Mouse (Mus musculus): ENCODE measurements at regions not wholly inside any gene's neighbourhood (a gene's known extent, or its start where the extent isn't known, plus 50 kb on each side); places are given as distances from the start of the nearest gene placed in this dataset.

DNA sequence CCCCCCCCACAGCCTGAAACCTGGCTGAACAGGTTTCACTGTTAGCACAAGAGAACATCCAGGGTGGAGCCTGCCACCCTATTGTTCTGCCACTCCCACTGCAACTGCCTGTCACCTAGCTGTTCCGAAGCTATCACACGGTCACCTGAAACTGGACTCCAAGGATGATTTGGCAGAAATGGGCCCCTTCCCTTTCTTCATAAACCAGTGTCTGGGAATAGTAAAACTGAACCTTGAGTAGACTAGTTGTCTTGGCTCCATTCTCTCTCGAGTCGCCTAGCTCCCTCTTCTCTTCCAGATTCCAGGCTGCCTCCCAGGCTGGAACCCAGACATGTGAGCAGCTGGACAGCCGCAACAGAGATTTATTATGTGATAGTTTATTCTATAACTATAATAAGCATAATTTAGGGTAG lies 282.9 kb upstream of the Dab2 start:
- 78% methylated on average over 5 of the region's 5 CpGs for WGBS
- H3K27me3 ChIP-seq: no peaks in the 10 kb centered on the region
- H3K27ac ChIP-seq: no peak overlapping the region
- no peak overlapping the region for H3K4me2 ChIP-seq (replicated peaks)
- H3K9me3 ChIP-seq (replicated peaks): no peaks in the 10 kb centered on the region
- H3K4me1 ChIP-seq: no peaks in the 10 kb centered on the region
- H3K36me3 ChIP-seq: no peaks in the 10 kb centered on the region
- ATAC-seq (ENCODE audit: low FRiP score): no peak
- no peak overlapping the region for H3K4me3 ChIP-seq
- no peak overlapping the region for H3K9ac ChIP-seq

DNA sequence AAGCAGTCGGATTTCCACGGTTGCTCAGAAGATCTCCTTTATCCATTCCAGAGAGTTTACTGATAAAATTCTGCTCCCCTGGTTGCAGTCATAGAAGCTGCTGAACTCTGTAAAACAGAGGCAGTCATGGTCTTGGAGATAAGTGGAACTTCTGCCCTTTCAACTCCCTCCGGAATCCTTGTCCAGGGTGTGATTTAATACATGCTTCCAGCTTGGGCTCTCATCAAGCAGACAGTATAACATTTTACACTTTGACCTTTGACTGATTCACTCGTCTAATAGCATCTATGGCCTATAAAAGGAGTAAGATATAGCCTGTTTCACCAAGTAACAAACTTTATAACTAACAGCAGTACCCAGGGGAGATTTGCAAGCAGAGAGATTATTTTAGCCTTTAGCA lies 274.0 kb upstream of the Dab2 start:
- no peak overlapping the region for H3K9ac ChIP-seq
- H3K36me3 ChIP-seq: no peaks in the 10 kb centered on the region
- 74% methylated on average over 4 of the region's 4 CpGs for WGBS
- no peak overlapping the region for H3K27ac ChIP-seq
- no peaks in the 10 kb centered on the region for H3K4me1 ChIP-seq
- no peak for ATAC-seq (ENCODE audit: low FRiP score)
- H3K4me2 ChIP-seq (replicated peaks): no peak overlapping the region
- no peaks in the 10 kb centered on the region for H3K9me3 ChIP-seq (replicated peaks)
- no peak overlapping the region for H3K4me3 ChIP-seq
- no peaks in the 10 kb centered on the region for H3K27me3 ChIP-seq

DNA sequence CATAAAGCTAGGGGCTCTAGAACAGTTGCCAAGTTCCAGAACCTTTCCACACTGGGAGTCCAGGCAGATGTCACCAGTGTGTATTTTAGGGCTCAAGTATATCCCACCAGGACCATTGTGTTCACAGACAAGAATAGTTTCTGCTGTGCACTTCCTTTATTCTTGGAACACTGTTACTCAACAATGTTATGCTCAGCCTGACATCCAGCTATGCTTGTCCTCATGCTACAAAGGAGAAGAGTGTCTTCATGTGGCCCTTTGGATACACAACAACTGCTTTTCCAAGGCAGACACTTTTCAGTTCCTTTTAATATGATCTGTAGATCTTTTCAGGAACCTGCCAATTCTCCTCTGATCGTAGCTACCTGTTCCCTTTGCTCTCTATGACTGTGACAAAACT lies 270.4 kb upstream of the Dab2 start:
- H3K4me2 ChIP-seq (replicated peaks): no peak overlapping the region
- ATAC-seq (ENCODE audit: low FRiP score): no peak
- H3K4me1 ChIP-seq: no peaks in the 10 kb centered on the region
- H3K36me3 ChIP-seq: no peaks in the 10 kb centered on the region
- no peak overlapping the region for H3K9ac ChIP-seq
- H3K9me3 ChIP-seq (replicated peaks): no peaks in the 10 kb centered on the region
- H3K4me3 ChIP-seq: no peak overlapping the region
- no peaks in the 10 kb centered on the region for H3K27me3 ChIP-seq
- no peak overlapping the region for H3K27ac ChIP-seq
- 98% methylated on average over 1 of the region's 1 CpGs for WGBS

DNA sequence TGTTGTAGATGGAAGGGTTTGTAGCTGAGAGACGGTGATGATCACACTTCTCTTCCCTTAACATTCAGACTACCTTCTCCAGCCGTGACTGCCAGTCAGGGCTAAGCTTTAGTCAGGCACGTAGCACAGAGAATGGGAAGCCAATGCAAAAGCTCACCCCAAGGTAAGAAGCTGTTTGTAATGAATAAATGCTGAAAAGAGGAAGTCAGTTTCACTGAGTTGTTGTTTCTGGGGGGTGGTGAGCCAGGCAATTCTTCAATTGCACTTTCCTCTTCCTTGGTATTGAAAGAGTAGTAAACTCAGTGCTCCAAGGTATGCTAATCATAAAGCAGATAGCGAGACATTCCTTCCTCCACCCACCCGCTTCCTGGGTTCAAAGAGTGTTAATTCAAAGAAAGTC lies 269.2 kb upstream of the Dab2 start:
- Histone ChIP-seq H3K4me1 (no peaks in the 10 kb centered on the region), H3K4me3 (no peak overlapping the region), H3K36me3 (no peaks in the 10 kb centered on the region), H3K9ac (no peak overlapping the region), H3K27me3 (no peaks in the 10 kb centered on the region), H3K9me3 (replicated peaks) (no peaks in the 10 kb centered on the region), H3K4me2 (replicated peaks) (no peak overlapping the region), H3K27ac (no peak overlapping the region)
- no peak for ATAC-seq (ENCODE audit: low FRiP score)
- WGBS: 75% methylated on average over 5 of the region's 5 CpGs

DNA sequence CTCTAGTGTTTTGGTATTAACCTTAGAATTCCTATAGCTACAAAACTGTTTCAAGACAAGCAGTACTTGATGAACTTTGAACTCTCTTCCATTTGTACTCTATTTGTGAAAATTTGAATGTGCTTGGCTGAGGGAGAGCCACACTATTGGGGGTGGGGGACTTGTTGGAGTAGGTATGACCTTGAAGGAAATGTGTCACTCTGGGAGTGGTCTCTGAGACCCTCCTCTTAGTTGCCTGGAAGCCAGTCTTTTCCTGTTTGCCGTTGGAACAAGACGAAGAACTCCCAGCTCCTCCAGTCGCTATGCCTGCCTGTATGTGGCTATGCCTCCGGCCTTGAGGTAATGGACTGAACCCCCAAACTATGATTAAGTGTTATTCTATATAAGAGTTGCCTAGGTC lies 265.4 kb upstream of the Dab2 start:
- Histone ChIP-seq H3K4me1 (no peaks in the 10 kb centered on the region), H3K4me3 (no peak overlapping the region), H3K27ac (no peak overlapping the region), H3K27me3 (no peaks in the 10 kb centered on the region), H3K9ac (no peak overlapping the region), H3K4me2 (replicated peaks) (no peak overlapping the region), H3K36me3 (no peaks in the 10 kb centered on the region), H3K9me3 (replicated peaks) (no peaks in the 10 kb centered on the region)
- no peak for ATAC-seq (ENCODE audit: low FRiP score)
- WGBS: 95% methylated on average over 4 of the region's 4 CpGs

DNA sequence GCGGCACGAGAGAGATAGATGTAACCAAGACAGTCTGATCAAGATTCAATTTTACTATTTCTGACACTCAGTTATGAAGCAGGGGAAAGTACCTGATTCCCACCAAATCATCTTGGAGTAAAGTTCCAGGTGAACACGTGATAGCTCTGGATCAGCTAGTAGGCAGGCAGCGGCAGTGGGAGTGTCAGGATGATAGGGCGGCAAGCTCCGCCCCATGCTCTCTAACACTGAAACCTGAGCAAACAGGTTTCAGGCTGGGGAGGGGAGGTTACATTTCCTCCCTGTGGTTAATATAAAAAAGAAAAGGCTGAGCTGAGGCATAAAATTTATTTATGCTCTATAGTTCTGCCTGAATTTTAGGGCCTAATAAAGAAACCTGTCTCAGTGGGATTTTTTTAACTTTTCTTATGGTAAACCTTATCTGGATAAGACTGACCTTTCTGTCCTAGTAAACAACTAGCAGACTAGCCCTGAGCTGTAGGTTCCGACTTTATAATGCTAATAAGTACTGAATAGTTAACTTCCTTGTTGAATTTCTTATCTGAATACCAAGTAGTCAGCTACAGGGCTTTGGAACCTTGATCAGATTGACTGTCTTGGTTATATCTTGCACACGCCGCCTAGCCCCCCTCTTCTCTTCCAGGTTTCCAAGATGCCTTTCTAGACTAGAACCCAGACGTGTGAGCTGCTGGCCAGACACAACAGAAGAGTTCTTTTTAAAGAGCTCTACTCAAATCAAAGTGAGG lies 254.9 kb upstream of the Dab2 start:
- Histone ChIP-seq H3K9me3 (replicated peaks) (no peaks in the 10 kb centered on the region), H3K36me3 (no peaks in the 10 kb centered on the region), H3K27ac (no peak overlapping the region), H3K4me1 (no peaks in the 10 kb centered on the region), H3K4me3 (no peak overlapping the region), H3K9ac (no peak overlapping the region), H3K4me2 (replicated peaks) (no peak overlapping the region), H3K27me3 (no peaks in the 10 kb centered on the region)
- no peak for ATAC-seq (ENCODE audit: low FRiP score)
- WGBS: 56% methylated on average over 10 of the region's 10 CpGs

DNA sequence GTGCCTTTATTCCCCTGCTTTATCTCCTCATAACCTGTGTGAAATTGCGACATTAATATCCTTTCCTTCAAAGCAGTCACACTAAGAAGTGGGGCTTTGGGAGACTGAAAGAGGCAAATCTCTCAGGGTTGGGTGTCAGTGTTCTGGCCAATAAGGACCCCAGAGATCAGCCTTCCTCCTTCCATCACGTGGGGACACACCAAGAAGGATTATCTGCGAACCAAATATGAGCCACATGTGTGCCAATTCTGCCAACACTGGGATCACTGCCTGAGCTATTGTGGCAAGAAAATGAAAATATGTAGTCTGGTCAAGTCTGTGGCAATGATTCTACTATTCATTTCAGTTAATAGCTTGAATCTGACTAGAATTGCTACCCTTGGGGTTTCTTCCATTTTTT lies 243.9 kb upstream of the Dab2 start:
- no peak overlapping the region for H3K9ac ChIP-seq
- H3K4me1 ChIP-seq: 0 out of 2 replicates have a peak, but pooled peaks cover 5% of the 10 kb centered on the region
- no peak overlapping the region for H3K27ac ChIP-seq
- H3K4me2 ChIP-seq (replicated peaks): no peak overlapping the region
- no peak overlapping the region for H3K4me3 ChIP-seq
- H3K9me3 ChIP-seq (replicated peaks): no peaks in the 10 kb centered on the region
- whole genome bisulfite sequencing: 84% methylated on average over 3 of the region's 3 CpGs
- H3K27me3 ChIP-seq: no peaks in the 10 kb centered on the region
- H3K36me3 ChIP-seq: no peaks in the 10 kb centered on the region
- no peak for ATAC-seq (ENCODE audit: low FRiP score)

DNA sequence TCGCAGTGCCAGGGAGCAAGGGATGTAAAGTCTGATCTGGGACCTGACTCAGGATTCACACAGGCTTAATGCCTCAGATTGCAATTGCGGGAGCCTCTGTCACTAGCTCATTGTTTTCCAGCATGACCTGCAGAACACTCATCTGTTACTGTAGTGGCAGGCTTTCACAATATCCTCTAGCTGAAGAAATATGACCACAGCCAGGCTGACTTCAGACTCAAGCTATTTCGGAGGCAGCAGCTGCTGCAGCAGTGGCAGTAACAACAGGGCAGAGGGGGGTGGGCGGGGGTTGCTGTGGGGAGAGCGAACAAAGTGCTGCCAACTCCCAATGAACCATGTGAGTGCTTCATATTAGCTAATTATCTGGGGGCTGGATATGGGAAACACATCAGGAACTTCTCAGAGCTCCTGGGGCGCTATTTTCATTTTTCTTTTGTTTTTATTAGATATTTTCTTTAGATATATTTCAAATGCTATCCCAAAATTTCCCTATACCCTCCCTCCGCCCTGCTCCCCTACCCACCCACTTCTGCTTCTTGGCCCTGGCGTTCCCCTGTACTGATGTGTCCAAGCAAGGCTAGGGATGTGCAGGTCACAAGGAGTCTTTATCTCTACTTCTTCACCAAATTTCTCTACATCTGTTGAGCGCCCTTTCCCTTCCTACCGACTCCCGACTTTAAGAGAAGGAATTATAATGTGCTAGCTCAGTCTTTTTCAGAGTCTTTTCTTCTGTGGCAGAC lies 242.5 kb upstream of the Dab2 start:
- Histone ChIP-seq H3K4me1 (0 out of 2 replicates have a peak, but pooled peaks cover 5% of the 10 kb centered on the region), H3K4me3 (no peak overlapping the region), H3K27me3 (no peaks in the 10 kb centered on the region), H3K36me3 (no peaks in the 10 kb centered on the region), H3K9me3 (replicated peaks) (no peaks in the 10 kb centered on the region), H3K9ac (no peak overlapping the region), H3K4me2 (replicated peaks) (no peak overlapping the region), H3K27ac (no peak overlapping the region)
- no peak for ATAC-seq (ENCODE audit: low FRiP score)
- 51% methylated on average over 11 of the region's 11 CpGs for WGBS

DNA sequence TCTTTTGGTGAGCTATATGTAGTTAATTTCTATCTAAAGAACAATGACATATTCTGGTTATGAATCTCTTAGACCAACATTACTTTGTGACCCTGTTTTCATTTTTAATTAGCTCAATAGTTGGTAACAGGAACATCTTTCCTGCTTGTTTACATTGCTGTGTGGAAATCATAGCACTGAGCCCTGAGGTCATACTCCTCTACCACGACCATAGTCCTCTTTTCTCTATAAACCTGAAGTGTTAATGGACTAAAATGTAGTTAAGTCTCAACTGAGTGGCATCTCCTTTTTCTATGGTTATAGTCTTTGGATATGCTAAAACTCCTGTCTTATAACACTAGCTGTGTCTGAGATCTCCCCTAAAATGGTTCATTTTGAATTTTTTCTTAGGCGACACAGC lies 240.2 kb upstream of the Dab2 start:
- no peak overlapping the region for H3K4me3 ChIP-seq
- no peak for ATAC-seq (ENCODE audit: low FRiP score)
- H3K36me3 ChIP-seq: no peaks in the 10 kb centered on the region
- no peak overlapping the region for H3K27ac ChIP-seq
- H3K9ac ChIP-seq: no peak overlapping the region
- no peaks in the 10 kb centered on the region for H3K9me3 ChIP-seq (replicated peaks)
- no peak overlapping the region for H3K4me2 ChIP-seq (replicated peaks)
- 0 out of 2 replicates have a peak, but pooled peaks cover 5% of the 10 kb centered on the region for H3K4me1 ChIP-seq
- WGBS: 82% methylated on average over 2 of the region's 2 CpGs
- H3K27me3 ChIP-seq: no peaks in the 10 kb centered on the region

DNA sequence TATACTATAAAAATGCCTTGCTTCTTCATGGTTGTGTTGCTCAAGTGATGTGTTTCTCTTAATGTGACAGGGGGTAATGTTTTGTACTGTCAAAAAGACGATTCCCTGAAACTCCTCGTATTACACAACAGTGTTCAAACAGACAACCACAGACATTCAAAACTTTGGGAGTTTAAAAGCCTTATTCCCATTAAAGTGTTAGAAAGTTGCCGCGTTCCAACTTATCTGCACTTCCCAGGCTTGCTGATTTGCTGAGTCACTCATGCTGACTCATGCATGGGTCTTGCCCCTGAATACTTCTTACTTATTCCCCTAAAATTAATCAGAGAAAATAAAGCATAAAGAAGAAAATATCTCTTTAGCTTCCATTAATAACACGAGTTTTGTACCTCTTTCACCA lies 239.8 kb upstream of the Dab2 start:
- H3K9me3 ChIP-seq (replicated peaks): no peaks in the 10 kb centered on the region
- 0 out of 2 replicates have a peak, but pooled peaks cover 5% of the 10 kb centered on the region for H3K4me1 ChIP-seq
- ATAC-seq (ENCODE audit: low FRiP score): no peak
- H3K4me3 ChIP-seq: no peak overlapping the region
- no peak overlapping the region for H3K4me2 ChIP-seq (replicated peaks)
- 86% methylated on average over 5 of the region's 5 CpGs for WGBS
- H3K36me3 ChIP-seq: no peaks in the 10 kb centered on the region
- H3K27me3 ChIP-seq: no peaks in the 10 kb centered on the region
- no peak overlapping the region for H3K27ac ChIP-seq
- no peak overlapping the region for H3K9ac ChIP-seq

DNA sequence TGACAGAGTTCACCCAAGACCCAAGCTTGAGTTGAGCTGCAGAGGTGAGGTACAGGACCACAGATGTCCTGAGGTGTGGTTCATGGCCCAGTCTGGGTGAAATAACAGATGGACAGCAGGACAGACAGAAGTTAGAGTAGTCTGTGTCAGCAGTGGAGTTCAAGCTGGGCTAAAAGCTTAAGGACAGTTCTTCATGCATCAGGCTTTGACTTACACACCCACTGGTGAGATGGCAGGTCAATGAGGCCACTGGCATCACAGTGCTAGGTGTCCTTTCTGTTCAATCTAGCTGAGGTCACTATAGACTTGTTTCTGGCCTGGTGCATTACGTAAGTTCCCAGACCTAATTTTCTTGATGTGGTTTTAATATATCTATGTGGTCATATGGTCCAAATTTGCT lies 238.9 kb upstream of the Dab2 start:
- H3K4me3 ChIP-seq: no peak overlapping the region
- H3K9ac ChIP-seq: no peak overlapping the region
- H3K9me3 ChIP-seq (replicated peaks): no peaks in the 10 kb centered on the region
- no peaks in the 10 kb centered on the region for H3K27me3 ChIP-seq
- ATAC-seq (ENCODE audit: low FRiP score): no peak
- H3K27ac ChIP-seq: no peak overlapping the region
- no peaks in the 10 kb centered on the region for H3K36me3 ChIP-seq
- H3K4me2 ChIP-seq (replicated peaks): no peak overlapping the region
- H3K4me1 ChIP-seq: 0 out of 2 replicates have a peak, but pooled peaks cover 5% of the 10 kb centered on the region
- WGBS: 97% methylated on average over 1 of the region's 1 CpGs

DNA sequence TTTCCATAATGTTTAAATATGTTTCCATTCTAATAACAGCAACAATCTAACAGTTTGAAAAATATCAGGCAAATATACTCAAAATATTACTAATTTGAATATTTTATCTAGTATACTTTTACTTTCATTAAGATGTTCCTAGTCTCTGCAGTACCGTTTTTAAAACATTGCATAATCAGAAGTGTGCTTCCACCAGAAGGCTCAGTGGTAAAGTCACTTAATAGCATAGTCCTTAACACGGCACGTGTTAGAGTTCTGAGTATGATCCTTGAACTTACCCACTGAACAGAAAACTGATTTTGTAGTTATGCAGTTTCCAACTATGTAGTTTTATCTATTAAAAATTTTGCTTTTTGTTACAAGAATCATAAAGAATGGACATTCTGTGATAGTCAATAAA lies 234.5 kb upstream of the Dab2 start:
- ATAC-seq (ENCODE audit: low FRiP score): no peak
- 93% methylated on average over 3 of the region's 3 CpGs for WGBS
- H3K27me3 ChIP-seq: no peaks in the 10 kb centered on the region
- no peaks in the 10 kb centered on the region for H3K4me1 ChIP-seq
- H3K4me3 ChIP-seq: no peak overlapping the region
- no peak overlapping the region for H3K27ac ChIP-seq
- no peak overlapping the region for H3K4me2 ChIP-seq (replicated peaks)
- H3K36me3 ChIP-seq: no peaks in the 10 kb centered on the region
- no peak overlapping the region for H3K9ac ChIP-seq
- H3K9me3 ChIP-seq (replicated peaks): no peaks in the 10 kb centered on the region

DNA sequence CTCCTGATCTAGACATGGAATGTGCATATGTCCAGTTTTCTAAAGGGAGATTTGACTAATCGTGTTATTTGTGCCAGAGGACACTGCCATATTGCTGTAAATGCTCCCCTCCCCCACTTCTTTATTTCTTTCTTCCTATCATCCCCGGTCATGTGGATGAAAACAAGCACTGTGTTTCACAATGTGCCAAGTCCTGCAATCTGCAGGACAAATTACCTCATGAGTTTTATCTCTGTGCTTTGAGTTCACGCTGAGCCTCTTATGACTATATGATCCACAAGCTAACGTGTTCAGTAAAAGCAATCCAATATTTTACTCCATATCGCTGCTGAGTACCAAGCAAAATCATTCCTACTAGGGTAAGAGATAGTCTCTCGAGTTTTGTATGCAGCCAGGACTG lies 232.2 kb upstream of the Dab2 start:
- H3K4me2 ChIP-seq (replicated peaks): no peak overlapping the region
- no peak overlapping the region for H3K4me3 ChIP-seq
- 87% methylated on average over 6 of the region's 6 CpGs for WGBS
- no peaks in the 10 kb centered on the region for H3K36me3 ChIP-seq
- ATAC-seq (ENCODE audit: low FRiP score): no peak
- no peaks in the 10 kb centered on the region for H3K9me3 ChIP-seq (replicated peaks)
- no peak overlapping the region for H3K9ac ChIP-seq
- no peaks in the 10 kb centered on the region for H3K4me1 ChIP-seq
- H3K27ac ChIP-seq: no peak overlapping the region
- no peaks in the 10 kb centered on the region for H3K27me3 ChIP-seq

All from hindbrain, embryonic 12.5 days (tissue).